Mouse (Mus musculus): ENCODE measurements at regions not wholly inside any gene's neighbourhood (a gene's known extent, or its start where the extent isn't known, plus 50 kb on each side); places are given as distances from the start of the nearest gene placed in this dataset.

DNA sequence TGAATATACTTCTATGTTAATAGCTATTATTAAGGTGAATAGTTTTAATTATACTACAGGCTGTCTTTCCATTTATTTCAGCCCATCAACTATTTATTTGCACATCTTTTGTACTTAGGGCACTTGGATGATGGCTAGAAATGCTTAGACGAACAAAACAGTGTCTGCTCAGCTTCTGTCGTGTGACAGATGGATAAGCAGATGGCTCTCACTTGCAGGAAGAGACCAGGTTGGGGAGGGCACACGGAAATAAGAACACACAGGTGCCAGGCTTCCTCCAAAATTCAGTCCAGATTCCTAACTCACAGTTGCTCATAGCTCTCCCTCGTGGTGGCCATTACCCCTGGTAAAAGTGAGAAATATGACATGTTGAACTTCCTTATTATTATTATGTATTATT, 267.0 kb downstream of the Pth2r start:
- TF ChIP-seq POLR2A (IDR thresholded peaks at IDR 0.05; ENCODE audit: extremely low read depth, insufficient read depth, low read length) = no peak
- TF ChIP-seq CTCF (IDR thresholded peaks at IDR 0.05; ENCODE audit: extremely low read depth, insufficient read depth, low read length) = no peak

All from cortical plate, adult 2 months (tissue).